Mouse (Mus musculus) layer of hippocampus, adult 8-10 months (tissue): Measurements from ENCODE around the gene Nab2. TPM values are rescaled to one million over a fixed set of nuclear protein-coding genes. Genes with fewer than 3 reads are reported as not detected.

Experiments
- DNase-seq, 2 experiments: peaks; one replicate each; pipeline ENCODE4 v3.0.0; 2022; ENCODE audit warnings: low spot score in 2 of 2
- total RNA-seq, 4 experiments: library from RNA; stranded (reverse); gene quantifications; 2 replicates each; pipeline ENCODE4 v1.2.4; 2022

Nab2 gene
- total RNA-seq, 4 experiments from 2014 or later = 45.3 to 51.6 (median 49.0) TPM

GRCm38 (mm10) chr10:127616261-127616679, 52.1 kb downstream of the Nab2 start:
- no peak for DNase-seq

GRCm38 (mm10) chr10:127615591-127615990, 52.8 kb downstream of the Nab2 start:
- no peak for DNase-seq

- DNase-seq = no peak
Measured at GRCm38 (mm10) chr10:127615034-127615374, 53.4 kb downstream of the Nab2 start.

GRCm38 (mm10) chr10:127614236-127615033, 53.9 kb downstream of the Nab2 start:
- no peak for DNase-seq

- DNase-seq = no peak
Measured at GRCm38 (mm10) chr10:127612079-127612775, 56.1 kb downstream of the Nab2 start.

Other genes starting within 250 kb of the Nab2 start
- 1 to 10 TPM; 2.1 to 3.5 (median 2.8) TPM for gene Stac3, start 166.9 kb downstream of the Nab2 start, total RNA-seq
- gene Ndufa4l2, start 153.6 kb downstream of the Nab2 start, total RNA-seq = 1 to 10 TPM; 2.9 to 4.4 (median 3.6) TPM
- gene Shmt2, start 146.1 kb downstream of the Nab2 start, total RNA-seq = 10 to 100 TPM; 21.7 to 31.3 (median 29.1) TPM
- gene Nxph4, start 134.0 kb downstream of the Nab2 start, total RNA-seq = 1 to 10 TPM; 1.9 to 2.7 (median 2.3) TPM
- 100 to 1,000 TPM; 293 to 333 (median 304) TPM for gene Lrp1, start 47.4 kb downstream of the Nab2 start, total RNA-seq
- 10 to 100 TPM in 3 of 4 experiments, 1 to 10 TPM in 1; 10.0 to 13.6 (median 11.3) TPM for gene Stat6, start 25.6 kb downstream of the Nab2 start, total RNA-seq
- gene Nemp1, start 1.7 kb downstream of the Nab2 start, total RNA-seq = 1 to 10 TPM; 5.8 to 8.1 (median 7.6) TPM
- gene Myo1a, start 36.6 kb upstream of the Nab2 start, total RNA-seq = 1 to 10 TPM in 2 of 4 experiments, under 1 TPM in 2; 0.56 to 1.7 (median 0.86) TPM
- gene Tac2, start 55.9 kb upstream of the Nab2 start, total RNA-seq = 1 to 10 TPM; 3.4 to 7.7 (median 4.1) TPM
- 10 to 100 TPM; 11.0 to 12.3 (median 11.3) TPM for gene Zbtb39, start 71.0 kb upstream of the Nab2 start, total RNA-seq
- gene Gpr182, start 83.2 kb upstream of the Nab2 start, total RNA-seq = 1 to 10 TPM; 1.6 to 2.2 (median 1.9) TPM
- gene Rdh1, start 91.2 kb upstream of the Nab2 start, total RNA-seq = under 1 TPM; 0.07 to 0.25 (median 0.16) TPM
- under 1 TPM in 1 of 4 experiments, not detected in 3; 0.25 TPM for gene Rdh16f1, start 91.2 kb upstream of the Nab2 start, total RNA-seq
- gene Rdh9, start 107.8 kb upstream of the Nab2 start, total RNA-seq = 1 to 10 TPM in 1 of 4 experiments, under 1 TPM in 2, not detected in 1; 0.41 to 1.1 (median 0.83) TPM
- gene Rdh16, start 132.6 kb upstream of the Nab2 start, total RNA-seq = under 1 TPM; 0.18 to 0.37 (median 0.22) TPM
- gene Rdh19, start 181.4 kb upstream of the Nab2 start, total RNA-seq = not detected
- not detected for gene Rdh16f2, start 197.9 kb upstream of the Nab2 start, total RNA-seq
- not detected for gene Rdh7, start 220.2 kb upstream of the Nab2 start, total RNA-seq
- gene Sdr9c7, start 229.9 kb upstream of the Nab2 start, total RNA-seq = not detected